Mouse (Mus musculus) lung, adult 2 months (tissue): ENCODE data around the gene Tbc1d10b.

Experiments
- CTCF ChIP-seq: fragments of 200-500 bp; IDR thresholded peaks from 2 replicates; pipeline ENCODE4 v1.5.1; 2011; ENCODE audit warnings: mild to moderate bottlenecking, low read length, control low read depth; ENCODE audit not compliant: insufficient read depth
- POLR2A ChIP-seq: fragments of 200-500 bp; IDR thresholded peaks from 2 replicates; pipeline ENCODE4 v1.6.1; 2011; ENCODE audit warnings: low read depth, mild to moderate bottlenecking, control low read depth, low read length, borderline replicate concordance; ENCODE audit errors: extremely low read depth

- TF ChIP-seq POLR2A, result no peak
- TF ChIP-seq CTCF, result no peak
These were observed 41.8 kb downstream of the Tbc1d10b start for GRCm38 (mm10) chr7:127166501-127166900.
